Mouse (Mus musculus): ENCODE results near the gene Eml6. TPM values are rescaled to one million over a fixed set of nuclear protein-coding genes. Genes with fewer than 3 reads are reported as not detected.

Eml6 gene
- polyA plus RNA-seq, 1 experiment from 2014 or later = 0.53 TPM

GRCm38 (mm10) chr11:29870174-29870573 lies 155.7 kb downstream of the Eml6 start:
- H3K27ac ChIP-seq (ENCODE audit: low read depth, low read length) = no peak overlapping the region
- WGBS = 89% methylated on average over 2 of the region's 2 CpGs
- H3K9me3 ChIP-seq (ENCODE audit: control insufficient read depth, low read length) = no peaks in the 10 kb centered on the region
- no peaks in the 10 kb centered on the region for H3K4me1 ChIP-seq (ENCODE audit: control insufficient read depth, insufficient read depth, low read length)
- H3K36me3 ChIP-seq (ENCODE audit: control insufficient read depth, insufficient read depth, low read length) = no peaks in the 10 kb centered on the region
- ATAC-seq (ENCODE audit: low FRiP score, low TSS enrichment) = no peak
- H3K4me2 ChIP-seq (replicated peaks; ENCODE audit: low read depth, low read length) = no peak overlapping the region
- H3K9ac ChIP-seq (ENCODE audit: low read depth, low read length) = no peak overlapping the region
- H3K27me3 ChIP-seq (ENCODE audit: control insufficient read depth, insufficient read depth, low read length) = no peaks in the 10 kb centered on the region
- H3K4me3 ChIP-seq (ENCODE audit: low read length) = no peak overlapping the region

- Histone ChIP-seq H3K27ac (ENCODE audit: low read depth, low read length) (no peak overlapping the region), H3K4me2 (replicated peaks; ENCODE audit: low read depth, low read length) (no peak overlapping the region), H3K4me3 (ENCODE audit: low read length) (no peak overlapping the region)
These were observed 161.6 kb downstream of the Eml6 start for GRCm38 (mm10) chr11:29864269-29864668.

GRCm38 (mm10) chr11:29861750-29862397 lies 164.0 kb downstream of the Eml6 start:
- Histone ChIP-seq H3K4me3 (ENCODE audit: low read length) (no peak overlapping the region), H3K27ac (ENCODE audit: low read depth, low read length) (no peak overlapping the region), H3K4me1 (ENCODE audit: control insufficient read depth, insufficient read depth, low read length) (no peaks in the 10 kb centered on the region), H3K27me3 (ENCODE audit: control insufficient read depth, insufficient read depth, low read length) (no peaks in the 10 kb centered on the region), H3K9me3 (ENCODE audit: control insufficient read depth, low read length) (no peaks in the 10 kb centered on the region), H3K4me2 (replicated peaks; ENCODE audit: low read depth, low read length) (no peak overlapping the region), H3K9ac (ENCODE audit: low read depth, low read length) (no peak overlapping the region), H3K36me3 (ENCODE audit: control insufficient read depth, insufficient read depth, low read length) (no peaks in the 10 kb centered on the region)
- 49% methylated on average over 2 of the region's 2 CpGs for WGBS
- ATAC-seq (ENCODE audit: low FRiP score, low TSS enrichment) = no peak

More at GRCm38 (mm10) chr11:29864269-29864668, 161.6 kb downstream of the Eml6 start:
- Histone ChIP-seq H3K4me1 (ENCODE audit: control insufficient read depth, insufficient read depth, low read length) (no peaks in the 10 kb centered on the region), H3K9me3 (ENCODE audit: control insufficient read depth, low read length) (no peaks in the 10 kb centered on the region), H3K36me3 (ENCODE audit: control insufficient read depth, insufficient read depth, low read length) (no peaks in the 10 kb centered on the region), H3K27me3 (ENCODE audit: control insufficient read depth, insufficient read depth, low read length) (no peaks in the 10 kb centered on the region), H3K9ac (ENCODE audit: low read depth, low read length) (no peak overlapping the region)
- no peak for ATAC-seq (ENCODE audit: low FRiP score, low TSS enrichment)

GRCm38 (mm10) chr11:29861040-29861439 lies 164.8 kb downstream of the Eml6 start:
- no peak for ATAC-seq (ENCODE audit: low FRiP score, low TSS enrichment)
- H3K27me3 ChIP-seq (ENCODE audit: control insufficient read depth, insufficient read depth, low read length) = no peaks in the 10 kb centered on the region
- no peaks in the 10 kb centered on the region for H3K36me3 ChIP-seq (ENCODE audit: control insufficient read depth, insufficient read depth, low read length)
- H3K9ac ChIP-seq (ENCODE audit: low read depth, low read length) = no peak overlapping the region
- no peak overlapping the region for H3K4me3 ChIP-seq (ENCODE audit: low read length)
- H3K4me1 ChIP-seq (ENCODE audit: control insufficient read depth, insufficient read depth, low read length) = no peaks in the 10 kb centered on the region
- H3K4me2 ChIP-seq (replicated peaks; ENCODE audit: low read depth, low read length) = no peak overlapping the region
- H3K9me3 ChIP-seq (ENCODE audit: control insufficient read depth, low read length) = no peaks in the 10 kb centered on the region
- no peak overlapping the region for H3K27ac ChIP-seq (ENCODE audit: low read depth, low read length)
- WGBS = 91% methylated on average over 2 of the region's 2 CpGs

- H3K27me3 ChIP-seq (ENCODE audit: control insufficient read depth, insufficient read depth, low read length) = no peaks in the 10 kb centered on the region
- no peak overlapping the region for H3K27ac ChIP-seq (ENCODE audit: low read depth, low read length)
- WGBS = 92% methylated on average over 3 of the region's 3 CpGs
- H3K4me3 ChIP-seq (ENCODE audit: low read length) = no peak overlapping the region
- H3K36me3 ChIP-seq (ENCODE audit: control insufficient read depth, insufficient read depth, low read length) = no peaks in the 10 kb centered on the region
- H3K9me3 ChIP-seq (ENCODE audit: control insufficient read depth, low read length) = no peaks in the 10 kb centered on the region
- no peak overlapping the region for H3K9ac ChIP-seq (ENCODE audit: low read depth, low read length)
- H3K4me2 ChIP-seq (replicated peaks; ENCODE audit: low read depth, low read length) = no peak overlapping the region
- no peaks in the 10 kb centered on the region for H3K4me1 ChIP-seq (ENCODE audit: control insufficient read depth, insufficient read depth, low read length)
- no peak for ATAC-seq (ENCODE audit: low FRiP score, low TSS enrichment)
These were observed 185.1 kb downstream of the Eml6 start for GRCm38 (mm10) chr11:29840606-29841227.

GRCm38 (mm10) chr11:29839781-29840180 lies 186.1 kb downstream of the Eml6 start:
- no peaks in the 10 kb centered on the region for H3K36me3 ChIP-seq (ENCODE audit: control insufficient read depth, insufficient read depth, low read length)
- H3K9ac ChIP-seq (ENCODE audit: low read depth, low read length) = no peak overlapping the region
- H3K9me3 ChIP-seq (ENCODE audit: control insufficient read depth, low read length) = no peaks in the 10 kb centered on the region
- 50% methylated on average over 3 of the region's 3 CpGs for WGBS
- no peak overlapping the region for H3K27ac ChIP-seq (ENCODE audit: low read depth, low read length)
- peak; percentile 55; the same call in 1 of the 2 replicates for ATAC-seq (ENCODE audit: low FRiP score, low TSS enrichment)
- H3K4me1 ChIP-seq (ENCODE audit: control insufficient read depth, insufficient read depth, low read length) = no peaks in the 10 kb centered on the region
- no peak overlapping the region for H3K4me3 ChIP-seq (ENCODE audit: low read length)
- no peaks in the 10 kb centered on the region for H3K27me3 ChIP-seq (ENCODE audit: control insufficient read depth, insufficient read depth, low read length)
- H3K4me2 ChIP-seq (replicated peaks; ENCODE audit: low read depth, low read length) = no peak overlapping the region

- H3K9ac ChIP-seq (ENCODE audit: low read depth, low read length) = no peak overlapping the region
These were observed 188.8 kb downstream of the Eml6 start for GRCm38 (mm10) chr11:29837066-29837465.

GRCm38 (mm10) chr11:29827729-29828128 lies 198.1 kb downstream of the Eml6 start:
- Histone ChIP-seq H3K9ac (ENCODE audit: low read depth, low read length) (no peak overlapping the region), H3K4me3 (ENCODE audit: low read length) (no peak overlapping the region), H3K36me3 (ENCODE audit: control insufficient read depth, insufficient read depth, low read length) (no peaks in the 10 kb centered on the region), H3K27me3 (ENCODE audit: control insufficient read depth, insufficient read depth, low read length) (peaks cover 11% of the 10 kb centered on the region), H3K4me1 (ENCODE audit: control insufficient read depth, insufficient read depth, low read length) (no peaks in the 10 kb centered on the region), H3K27ac (ENCODE audit: low read depth, low read length) (no peak overlapping the region), H3K9me3 (ENCODE audit: control insufficient read depth, low read length) (no peaks in the 10 kb centered on the region), H3K4me2 (replicated peaks; ENCODE audit: low read depth, low read length) (no peak overlapping the region)
- WGBS = 83% methylated on average over 2 of the region's 2 CpGs
- no peak for ATAC-seq (ENCODE audit: low FRiP score, low TSS enrichment)

More at GRCm38 (mm10) chr11:29837066-29837465, 188.8 kb downstream of the Eml6 start:
- no peaks in the 10 kb centered on the region for H3K36me3 ChIP-seq (ENCODE audit: control insufficient read depth, insufficient read depth, low read length)
- H3K27me3 ChIP-seq (ENCODE audit: control insufficient read depth, insufficient read depth, low read length) = no peaks in the 10 kb centered on the region
- ATAC-seq (ENCODE audit: low FRiP score, low TSS enrichment) = no peak
- H3K4me3 ChIP-seq (ENCODE audit: low read length) = no peak overlapping the region
- H3K4me2 ChIP-seq (replicated peaks; ENCODE audit: low read depth, low read length) = no peak overlapping the region
- no peaks in the 10 kb centered on the region for H3K4me1 ChIP-seq (ENCODE audit: control insufficient read depth, insufficient read depth, low read length)
- no peak overlapping the region for H3K27ac ChIP-seq (ENCODE audit: low read depth, low read length)
- H3K9me3 ChIP-seq (ENCODE audit: control insufficient read depth, low read length) = no peaks in the 10 kb centered on the region

- Histone ChIP-seq H3K9me3 (ENCODE audit: control insufficient read depth, low read length) (no peaks in the 10 kb centered on the region), H3K9ac (ENCODE audit: low read depth, low read length) (no peak overlapping the region), H3K4me3 (ENCODE audit: low read length) (no peak overlapping the region), H3K4me2 (replicated peaks; ENCODE audit: low read depth, low read length) (no peak overlapping the region), H3K27me3 (ENCODE audit: control insufficient read depth, insufficient read depth, low read length) (peaks cover 11% of the 10 kb centered on the region), H3K4me1 (ENCODE audit: control insufficient read depth, insufficient read depth, low read length) (no peaks in the 10 kb centered on the region), H3K36me3 (ENCODE audit: control insufficient read depth, insufficient read depth, low read length) (no peaks in the 10 kb centered on the region), H3K27ac (ENCODE audit: low read depth, low read length) (no peak overlapping the region)
- 100% methylated on average over 1 of the region's 1 CpGs for WGBS
- no peak for ATAC-seq (ENCODE audit: low FRiP score, low TSS enrichment)
These were observed 199.8 kb downstream of the Eml6 start for GRCm38 (mm10) chr11:29826001-29826400.

Measured in kidney, embryonic 14.5 days (tissue).